Mouse (Mus musculus) lung, embryonic 16.5 days (tissue): ENCODE measurements at regions not wholly inside any gene's neighbourhood (a gene's known extent, or its start where the extent isn't known, plus 50 kb on each side); places are given as distances from the start of the nearest gene placed in this dataset.

ENCODE experiments used
- ATAC-seq: fragments of 200-750 bp; cut with Nextera tagmentation; 2 replicates; pipeline ENCODE4 v1.8.0; 2017; ENCODE audit warnings: low read depth, mild to moderate bottlenecking, moderate library complexity
- H3K27ac ChIP-seq: fragments of 300-500 bp; sonication (generic); 2 replicates; pipeline ENCODE4 v1.5.1; 2014; ENCODE audit warnings: mild to moderate bottlenecking, control low read depth, low read length
- H3K27me3 ChIP-seq: fragments of 300-500 bp; sonication (generic); 2 replicates; pipeline ENCODE4 v1.6.1; 2014; ENCODE audit warnings: low read depth, low read length, mixed read lengths; ENCODE audit not compliant: control insufficient read depth, insufficient read depth
- H3K36me3 ChIP-seq: fragments of 300-500 bp; sonication (generic); 2 replicates; pipeline ENCODE4 v1.6.1; 2014; ENCODE audit warnings: low read length; ENCODE audit not compliant: control insufficient read depth, insufficient read depth
- H3K4me1 ChIP-seq: fragments of 300-500 bp; sonication (generic); replicated peaks from 2 replicates; pipeline ENCODE4 v1.6.1; 2014; ENCODE audit warnings: low read length, mixed read lengths; ENCODE audit not compliant: control insufficient read depth, insufficient read depth
- H3K4me2 ChIP-seq: fragments of 300-500 bp; sonication (generic); 2 replicates; pipeline ENCODE4 v1.6.1; 2014; ENCODE audit warnings: low read depth, low read length, control low read depth
- H3K4me3 ChIP-seq: fragments of 300-500 bp; sonication (generic); 2 replicates; pipeline ENCODE4 v1.5.1; 2014; ENCODE audit warnings: mild to moderate bottlenecking, low read length, control low read depth
- H3K9ac ChIP-seq: fragments of 300-500 bp; sonication (generic); 2 replicates; pipeline ENCODE4 v1.6.1; 2014; ENCODE audit warnings: low read length, control low read depth
- H3K9me3 ChIP-seq: fragments of 300-500 bp; sonication (generic); 2 replicates; pipeline ENCODE4 v1.6.1; 2016; ENCODE audit warnings: low read length; ENCODE audit not compliant: control insufficient read depth
- WGBS: fragments of 180-500 bp; shearing (Covaris S2); extraction: QIAGEN DNeasy Blood & Tissue Kit; methylation state at CpG from one replicate; pipeline ENCODE4 v1.1.7; 2014; 5-methylcytosine and 5-hydroxymethylcytosine counted together

GRCm38 (mm10) chr2:179022675-179023194 lies 419.5 kb upstream of the Cdh4 start:
- Histone ChIP-seq H3K9me3 (no peaks in the 10 kb centered on the region), H3K4me2 (no peak overlapping the region), H3K4me1 (no peaks in the 10 kb centered on the region), H3K27me3 (no peaks in the 10 kb centered on the region), H3K4me3 (no peak overlapping the region), H3K27ac (no peak overlapping the region), H3K9ac (no peak overlapping the region), H3K36me3 (no peaks in the 10 kb centered on the region)
- 52% methylated on average over 5 of the region's 5 CpGs for WGBS
- peak; percentile 52 for ATAC-seq

GRCm38 (mm10) chr2:179024225-179024624 lies 418.0 kb upstream of the Cdh4 start:
- Histone ChIP-seq H3K9ac (no peak overlapping the region), H3K4me2 (no peak overlapping the region), H3K4me1 (no peaks in the 10 kb centered on the region), H3K9me3 (no peaks in the 10 kb centered on the region), H3K4me3 (no peak overlapping the region), H3K36me3 (no peaks in the 10 kb centered on the region), H3K27me3 (no peaks in the 10 kb centered on the region), H3K27ac (no peak overlapping the region)
- peak; percentile 17; the same call in 1 of the 2 replicates for ATAC-seq
- WGBS = 37% methylated on average over 3 of the region's 3 CpGs

- Histone ChIP-seq H3K9me3 (no peaks in the 10 kb centered on the region), H3K4me2 (no peak overlapping the region), H3K9ac (no peak overlapping the region), H3K4me3 (no peak overlapping the region), H3K27ac (no peak overlapping the region), H3K4me1 (no peaks in the 10 kb centered on the region), H3K36me3 (no peaks in the 10 kb centered on the region), H3K27me3 (no peaks in the 10 kb centered on the region)
- no peak for ATAC-seq
- WGBS = 74% methylated on average over 2 of the region's 2 CpGs
These were observed 409.1 kb upstream of the Cdh4 start for GRCm38 (mm10) chr2:179033171-179033570.

- H3K9me3 ChIP-seq = no peaks in the 10 kb centered on the region
- H3K4me2 ChIP-seq = no peak overlapping the region
- H3K27me3 ChIP-seq = no peaks in the 10 kb centered on the region
- H3K4me3 ChIP-seq = no peak overlapping the region
- no peaks in the 10 kb centered on the region for H3K36me3 ChIP-seq
- 30% methylated on average over 6 of the region's 6 CpGs for WGBS
- no peak overlapping the region for H3K27ac ChIP-seq
- ATAC-seq = no peak
- H3K9ac ChIP-seq = no peak overlapping the region
- H3K4me1 ChIP-seq = no peaks in the 10 kb centered on the region
These were observed 406.8 kb upstream of the Cdh4 start for GRCm38 (mm10) chr2:179035446-179035845.

- no peak for ATAC-seq
- no peaks in the 10 kb centered on the region for H3K9me3 ChIP-seq
- WGBS = 42% methylated on average over 2 of the region's 2 CpGs
- no peak overlapping the region for H3K4me2 ChIP-seq
- H3K27ac ChIP-seq = no peak overlapping the region
- no peak overlapping the region for H3K4me3 ChIP-seq
- no peaks in the 10 kb centered on the region for H3K4me1 ChIP-seq
- no peaks in the 10 kb centered on the region for H3K27me3 ChIP-seq
- H3K36me3 ChIP-seq = no peaks in the 10 kb centered on the region
- H3K9ac ChIP-seq = no peak overlapping the region
These were observed 402.5 kb upstream of the Cdh4 start for GRCm38 (mm10) chr2:179039697-179040096.

GRCm38 (mm10) chr2:179043671-179044070 lies 398.6 kb upstream of the Cdh4 start:
- no peak overlapping the region for H3K27ac ChIP-seq
- no peak overlapping the region for H3K4me3 ChIP-seq
- WGBS = 55% methylated on average over 4 of the region's 4 CpGs
- no peaks in the 10 kb centered on the region for H3K27me3 ChIP-seq
- H3K4me2 ChIP-seq = no peak overlapping the region
- H3K4me1 ChIP-seq = no peaks in the 10 kb centered on the region
- no peak overlapping the region for H3K9ac ChIP-seq
- ATAC-seq = no peak
- no peaks in the 10 kb centered on the region for H3K9me3 ChIP-seq
- H3K36me3 ChIP-seq = no peaks in the 10 kb centered on the region

GRCm38 (mm10) chr2:179045361-179045760 lies 396.9 kb upstream of the Cdh4 start:
- Histone ChIP-seq H3K4me3 (no peak overlapping the region), H3K9ac (no peak overlapping the region), H3K27me3 (no peaks in the 10 kb centered on the region), H3K9me3 (no peaks in the 10 kb centered on the region), H3K27ac (no peak overlapping the region), H3K36me3 (no peaks in the 10 kb centered on the region), H3K4me2 (no peak overlapping the region), H3K4me1 (no peaks in the 10 kb centered on the region)
- ATAC-seq = no peak
- WGBS = 71% methylated on average over 1 of the region's 1 CpGs

- 58% methylated on average over 8 of the region's 8 CpGs for WGBS
- H3K27me3 ChIP-seq = no peaks in the 10 kb centered on the region
- no peak overlapping the region for H3K4me2 ChIP-seq
- no peaks in the 10 kb centered on the region for H3K36me3 ChIP-seq
- no peak overlapping the region for H3K9ac ChIP-seq
- no peak for ATAC-seq
- no peak overlapping the region for H3K27ac ChIP-seq
- H3K9me3 ChIP-seq = no peaks in the 10 kb centered on the region
- H3K4me3 ChIP-seq = no peak overlapping the region
- H3K4me1 ChIP-seq = no peaks in the 10 kb centered on the region
These were observed 387.8 kb upstream of the Cdh4 start for GRCm38 (mm10) chr2:179054441-179054840.

GRCm38 (mm10) chr2:179064616-179065015 lies 377.6 kb upstream of the Cdh4 start:
- Histone ChIP-seq H3K4me1 (no peaks in the 10 kb centered on the region), H3K9ac (no peak overlapping the region), H3K4me2 (no peak overlapping the region), H3K9me3 (no peaks in the 10 kb centered on the region), H3K27ac (no peak overlapping the region), H3K27me3 (no peaks in the 10 kb centered on the region), H3K4me3 (no peak overlapping the region), H3K36me3 (no peaks in the 10 kb centered on the region)
- WGBS = 41% methylated on average over 8 of the region's 8 CpGs
- no peak for ATAC-seq

GRCm38 (mm10) chr2:179069520-179069919 lies 372.7 kb upstream of the Cdh4 start:
- H3K4me2 ChIP-seq = no peak overlapping the region
- WGBS = 57% methylated on average over 6 of the region's 6 CpGs
- no peak for ATAC-seq

More at GRCm38 (mm10) chr2:179069520-179069919, 372.7 kb upstream of the Cdh4 start:
- Histone ChIP-seq H3K4me3 (no peak overlapping the region), H3K36me3 (no peaks in the 10 kb centered on the region), H3K9ac (no peak overlapping the region), H3K4me1 (no peaks in the 10 kb centered on the region), H3K9me3 (no peaks in the 10 kb centered on the region), H3K27me3 (no peaks in the 10 kb centered on the region), H3K27ac (no peak overlapping the region)
